ENCODE assay signal across 10 mouse cellular contexts in genomic region chr4:123412981-123413380, GRCm38 (mm10).
DNase-seq lines count a peak whose midpoint lies in the region; ATAC-seq lines count a peak whose summit lies in the region.
"Had no signal": no experiment of that assay in that cellular context is flagged by ENCODE, and none has a peak within 500 bp of the region (broad histone marks: within the 10 kb centered on the region; RNA-seq: fewer than 3 reads in every experiment).

No protein-coding gene starts in this region.

- no peak for ATAC-seq in hindbrain, embryonic 16.5 days
- no peak for ATAC-seq in midbrain, embryonic 14.5 days (ENCODE audit: low FRiP score, low TSS enrichment)
- ATAC-seq in midbrain, embryonic 11.5 days (ENCODE audit: low FRiP score) = no peak
- no peak for ATAC-seq in intestine, embryonic 16.5 days

- peak overlapping the region; percentile 95 for H3K27ac ChIP-seq in hindbrain, embryonic 10.5 days
- H3K27ac ChIP-seq in hindbrain, embryonic 16.5 days (ENCODE audit: low read depth, low read length) = no peak overlapping the region
- H3K27ac ChIP-seq in midbrain, embryonic 14.5 days (replicated peaks; ENCODE audit: low read depth, low read length) = peak overlapping the region; percentile 93; the same call in 1 of the 2 replicates
- H3K27ac ChIP-seq in midbrain, embryonic 11.5 days (ENCODE audit: low read depth, low read length) = no peak overlapping the region
- H3K27ac ChIP-seq in intestine, embryonic 16.5 days (ENCODE audit: low read length) = no peak overlapping the region

- no peaks in the 10 kb centered on the region for H3K27me3 ChIP-seq in hindbrain, embryonic 10.5 days (ENCODE audit: insufficient read depth, poor library complexity, severe bottlenecking)
- H3K27me3 ChIP-seq in hindbrain, embryonic 16.5 days (replicated peaks; ENCODE audit: control insufficient read depth, insufficient read depth, low read length) = no peaks in the 10 kb centered on the region
- H3K27me3 ChIP-seq in midbrain, embryonic 14.5 days (ENCODE audit: control insufficient read depth, insufficient read depth, low read length) = no peaks in the 10 kb centered on the region
- H3K27me3 ChIP-seq in midbrain, embryonic 11.5 days (ENCODE audit: control insufficient read depth, insufficient read depth, low read length) = no peaks in the 10 kb centered on the region
- no peaks in the 10 kb centered on the region for H3K27me3 ChIP-seq in intestine, embryonic 16.5 days (replicated peaks; ENCODE audit: control insufficient read depth, insufficient read depth, low read length)

- H3K36me3 ChIP-seq in hindbrain, embryonic 10.5 days = peaks cover 22% of the 10 kb centered on the region
- no peaks in the 10 kb centered on the region for H3K36me3 ChIP-seq in hindbrain, embryonic 16.5 days (ENCODE audit: control insufficient read depth, insufficient read depth, low read length)
- 0 out of 2 replicates have a peak, but pooled peaks cover 3% of the 10 kb centered on the region for H3K36me3 ChIP-seq in midbrain, embryonic 14.5 days (ENCODE audit: control insufficient read depth, insufficient read depth, low read length)
- H3K36me3 ChIP-seq in midbrain, embryonic 11.5 days (ENCODE audit: control insufficient read depth, insufficient read depth, low read length) = no peaks in the 10 kb centered on the region; the same call in 1 of the 2 replicates
- no peaks in the 10 kb centered on the region for H3K36me3 ChIP-seq in intestine, embryonic 16.5 days (ENCODE audit: control insufficient read depth, insufficient read depth, low read length)

- peaks cover 47% of the 10 kb centered on the region for H3K4me1 ChIP-seq in hindbrain, embryonic 10.5 days (replicated peaks)
- H3K4me1 ChIP-seq in hindbrain, embryonic 16.5 days (ENCODE audit: control insufficient read depth, insufficient read depth, low read depth, low read length) = peaks cover 38% of the 10 kb centered on the region
- H3K4me1 ChIP-seq in midbrain, embryonic 14.5 days (ENCODE audit: control insufficient read depth, insufficient read depth, low read length) = peaks cover 37% of the 10 kb centered on the region
- H3K4me1 ChIP-seq in midbrain, embryonic 11.5 days (ENCODE audit: control insufficient read depth, insufficient read depth, low read length) = peaks cover 22% of the 10 kb centered on the region
- peaks cover 29% of the 10 kb centered on the region for H3K4me1 ChIP-seq in intestine, embryonic 16.5 days (ENCODE audit: control insufficient read depth, insufficient read depth, low read length)

- no peaks in the 10 kb centered on the region for H3K9me3 ChIP-seq in hindbrain, embryonic 10.5 days
- no peaks in the 10 kb centered on the region for H3K9me3 ChIP-seq in hindbrain, embryonic 16.5 days (ENCODE audit: control insufficient read depth, low read length)
- no peaks in the 10 kb centered on the region for H3K9me3 ChIP-seq in midbrain, embryonic 14.5 days (ENCODE audit: control insufficient read depth, low read length)
- H3K9me3 ChIP-seq in midbrain, embryonic 11.5 days (ENCODE audit: control insufficient read depth, low read length) = no peaks in the 10 kb centered on the region
- no peaks in the 10 kb centered on the region for H3K9me3 ChIP-seq in intestine, embryonic 16.5 days (ENCODE audit: control insufficient read depth, low read length)
- H3K9me3 ChIP-seq: G1E had no signal

- H3K4me2 ChIP-seq in hindbrain, embryonic 16.5 days (ENCODE audit: low read length) = no peak overlapping the region
- peak overlapping the region; percentile 84 for H3K4me2 ChIP-seq in midbrain, embryonic 14.5 days (ENCODE audit: low read length)
- no peak overlapping the region for H3K4me2 ChIP-seq in midbrain, embryonic 11.5 days
- peak overlapping the region; percentile 70; the same call in 1 of the 2 replicates for H3K4me2 ChIP-seq in intestine, embryonic 16.5 days (ENCODE audit: low read depth, low read length)

- 57% methylated on average over 2 of the region's 2 CpGs for WGBS in hindbrain, embryonic 10.5 days
- WGBS in hindbrain, embryonic 16.5 days = 47% methylated on average over 2 of the region's 2 CpGs
- WGBS in midbrain, embryonic 14.5 days = 61% methylated on average over 2 of the region's 2 CpGs
- 47% methylated on average over 2 of the region's 2 CpGs for WGBS in midbrain, embryonic 11.5 days
- 48% methylated on average over 2 of the region's 2 CpGs for WGBS in intestine, embryonic 16.5 days

- no peak overlapping the region for H3K9ac ChIP-seq in hindbrain, embryonic 16.5 days (ENCODE audit: low read depth, low read length)
- no peak overlapping the region for H3K9ac ChIP-seq in midbrain, embryonic 14.5 days (replicated peaks; ENCODE audit: low read length)
- H3K9ac ChIP-seq in midbrain, embryonic 11.5 days (ENCODE audit: low read length) = no peak overlapping the region
- no peak overlapping the region for H3K9ac ChIP-seq in intestine, embryonic 16.5 days (ENCODE audit: low read depth, low read length)

- DNase-seq in hindbrain, embryonic 10.5 days (ENCODE audit: low spot score) = no peak
- DNase-seq in midbrain, embryonic 14.5 days = no peak
- DNase-seq in midbrain, embryonic 11.5 days (ENCODE audit: low spot score, missing footprints) = no peak
- no peak for DNase-seq in right cerebral cortex, postnatal 25 days
- no peak for DNase-seq in right cerebral cortex, postnatal 10 days (ENCODE audit: low spot score in 2 of 2)
- DNase-seq: retina, postnatal 1 day; thymus, adult 2 months had no signal

- peak overlapping the region; percentile 71; the same call in 1 of the 2 replicates for H3K4me3 ChIP-seq in hindbrain, embryonic 10.5 days
- no peak overlapping the region for H3K4me3 ChIP-seq in hindbrain, embryonic 16.5 days (ENCODE audit: low read length)
- H3K4me3 ChIP-seq in midbrain, embryonic 14.5 days (replicated peaks; ENCODE audit: low read depth, low read length) = no peak overlapping the region
- H3K4me3 ChIP-seq in midbrain, embryonic 11.5 days (ENCODE audit: low read depth, low read length) = no peak overlapping the region
- H3K4me3 ChIP-seq in intestine, embryonic 16.5 days (ENCODE audit: low read length) = no peak overlapping the region

Comparison
In these comparisons a context has a peak if more than half of its experiments do, and no peak if none do; other contexts are left out.
1. H3K27ac ChIP-seq: peak in hindbrain, embryonic 10.5 days (single experiment) and midbrain, embryonic 14.5 days (single experiment); none in hindbrain, embryonic 16.5 days (single experiment), midbrain, embryonic 11.5 days (single experiment) and intestine, embryonic 16.5 days (single experiment).
2. H3K4me2 ChIP-seq: peak in midbrain, embryonic 14.5 days (single experiment) and intestine, embryonic 16.5 days (single experiment); none in hindbrain, embryonic 16.5 days (single experiment) and midbrain, embryonic 11.5 days (single experiment).